Mouse (Mus musculus): ENCODE data around the gene Acsbg1.
"Not testable (repeated sequence)": the region's sequence is repeated elsewhere in the genome, so short reads cannot be mapped to it uniquely, and the experiment has no call there.

The Acsbg1 gene

DNA sequence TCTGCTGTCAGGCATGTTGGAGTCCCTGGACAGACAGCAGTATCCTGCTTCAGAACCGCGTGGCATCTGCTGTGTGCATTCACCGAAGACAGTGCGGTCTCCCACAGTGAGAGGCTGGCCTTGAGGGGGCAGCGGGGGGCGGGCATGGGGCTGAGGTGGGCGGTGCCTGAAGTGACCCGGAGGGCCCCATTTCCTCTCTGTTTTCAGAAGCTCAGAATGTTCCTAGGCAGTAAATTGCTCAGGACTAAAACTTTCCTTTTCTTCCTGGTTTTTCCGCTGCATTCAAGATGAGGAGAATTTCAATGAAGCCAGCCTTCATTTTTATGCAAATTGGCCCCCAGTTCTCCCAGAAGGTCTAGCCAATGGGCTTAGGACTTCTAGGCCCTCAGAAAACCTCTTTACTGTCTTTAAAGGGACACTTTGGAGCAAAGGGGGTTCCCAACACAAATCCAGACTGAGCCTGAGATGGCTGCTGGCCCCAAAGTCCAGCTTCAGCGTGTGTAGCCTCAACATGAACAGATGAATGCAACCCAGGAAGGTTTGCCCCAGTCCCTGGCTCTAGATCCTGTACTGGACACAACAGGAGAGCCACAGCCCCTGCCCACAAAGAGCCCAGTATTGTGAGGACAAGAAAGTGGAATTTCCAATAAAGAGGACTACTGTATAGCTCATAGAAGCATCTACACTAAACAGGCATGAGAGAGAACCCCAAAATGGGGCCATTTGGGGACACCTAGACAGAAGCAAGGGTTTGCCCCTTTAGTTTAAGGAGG, at the start of gene Acsbg1:
Acsbg1 (minus strand) TSS at position 266 of the 773 bp plus-strand sequence.
- no peak for DNase-seq

DNA sequence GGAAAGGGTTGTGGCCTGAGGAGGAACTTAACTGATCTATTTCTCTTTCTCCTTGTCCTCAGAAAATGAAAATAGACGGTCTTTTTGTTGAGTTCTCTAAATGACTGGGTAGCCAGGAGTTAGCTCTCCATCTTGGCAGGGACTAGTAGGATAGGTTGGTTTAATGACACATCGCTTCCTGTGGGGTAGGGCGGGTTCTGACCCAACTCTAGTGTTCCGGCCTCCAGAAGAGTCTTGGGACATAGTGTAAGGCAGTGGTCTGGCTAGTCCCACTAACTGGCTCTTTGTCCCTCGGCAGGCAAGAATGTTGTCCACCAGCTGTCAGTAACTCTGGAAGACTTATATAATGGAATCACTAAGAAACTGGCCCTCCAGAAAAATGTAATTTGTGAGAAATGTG, 46.4 kb upstream of the Acsbg1 start:
- no peak for DNase-seq

DNA sequence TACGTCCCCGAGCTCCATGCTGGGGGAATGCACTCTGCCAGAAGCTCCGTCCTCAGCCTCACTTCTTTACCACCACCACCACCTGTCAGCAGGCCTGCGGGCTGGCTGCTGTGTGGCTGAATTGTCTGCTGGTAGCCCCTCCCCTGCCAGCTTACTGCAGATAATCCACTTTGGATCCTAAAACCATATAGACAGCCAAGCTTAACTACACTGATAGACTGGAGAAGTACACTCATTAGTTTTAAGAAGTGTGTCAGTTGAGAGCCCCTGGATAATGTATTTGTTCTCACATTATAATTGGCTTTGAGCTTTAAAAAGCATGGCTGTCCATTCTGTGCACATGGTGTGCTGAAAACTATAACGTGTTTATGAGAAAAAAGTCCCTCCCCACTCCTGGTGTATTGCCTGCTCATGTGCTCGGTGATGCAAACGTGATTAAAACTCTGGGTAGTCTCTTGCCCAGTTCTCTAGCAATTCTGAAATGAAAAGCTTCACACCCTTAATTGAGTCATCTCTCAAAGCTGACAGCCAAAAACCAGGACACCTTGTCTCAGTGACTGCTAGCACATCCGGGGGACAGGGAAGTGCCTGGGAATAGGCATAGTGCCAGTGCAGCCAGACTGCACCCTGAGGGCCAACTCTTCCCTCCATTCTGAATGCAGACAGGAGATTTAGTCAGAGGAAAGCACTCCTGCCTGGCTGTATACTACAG, 45.8 kb upstream of the Acsbg1 start:
- no peak for DNase-seq

DNA sequence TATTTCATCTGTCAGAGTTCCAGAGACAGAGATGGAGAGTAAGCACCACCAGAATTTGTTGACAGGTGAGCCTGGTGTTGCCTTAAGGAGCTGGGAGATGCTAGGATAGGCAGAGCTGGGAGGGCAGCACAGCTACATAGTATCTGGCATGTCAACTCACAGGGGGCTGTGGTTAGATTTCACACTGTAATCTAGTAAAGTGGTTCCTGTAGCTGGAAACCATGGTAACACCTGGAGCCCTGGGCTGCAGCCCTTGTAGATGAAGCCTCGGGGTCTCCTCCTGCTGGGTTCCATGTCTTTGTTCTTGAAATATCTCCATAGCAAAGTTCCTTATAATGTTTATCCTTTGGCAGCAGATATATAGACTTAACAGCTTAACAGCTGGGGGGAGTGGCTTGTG, 43.9 kb upstream of the Acsbg1 start:
- DNase-seq: no peak

DNA sequence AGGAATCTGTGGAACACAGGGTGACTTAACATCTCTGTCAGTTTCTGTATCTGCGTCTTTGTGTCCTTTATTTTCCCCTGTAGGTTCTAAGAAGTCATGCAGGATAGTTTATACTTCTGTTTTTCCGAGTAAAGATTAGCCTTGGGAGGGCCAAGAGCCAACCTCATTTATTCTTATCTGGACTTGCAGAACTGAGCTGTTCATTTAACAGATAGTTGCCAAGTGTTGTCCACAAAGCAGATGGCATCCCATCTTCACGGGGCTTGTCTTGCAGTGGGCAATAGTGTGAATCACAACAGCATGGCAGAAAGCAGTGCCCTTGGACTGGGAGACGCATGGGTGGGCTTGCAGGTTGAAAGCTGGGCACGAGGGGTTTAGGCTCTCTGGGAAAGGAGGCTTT, 42.7 kb upstream of the Acsbg1 start:
- DNase-seq: no peak

DNA sequence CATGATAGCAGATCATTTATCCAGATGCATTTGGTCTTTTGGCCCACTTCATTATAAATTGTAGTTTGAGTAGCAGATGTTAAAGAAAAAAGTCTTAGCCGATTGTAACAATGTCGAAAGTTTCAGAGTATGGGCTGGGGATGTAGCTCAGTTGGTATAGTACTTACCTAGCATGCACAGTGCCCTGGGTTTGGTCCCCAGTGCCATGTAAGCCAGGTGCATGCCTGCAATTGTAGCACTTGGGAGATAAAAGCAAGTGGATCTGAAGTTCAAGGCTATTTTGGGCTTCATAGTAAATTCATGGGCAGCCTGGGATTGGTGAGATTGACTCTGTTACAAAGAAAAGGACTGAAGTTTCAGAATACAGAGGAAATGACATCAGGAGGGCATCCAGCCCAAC, 40.9 kb upstream of the Acsbg1 start:
- DNase-seq: no peak

DNA sequence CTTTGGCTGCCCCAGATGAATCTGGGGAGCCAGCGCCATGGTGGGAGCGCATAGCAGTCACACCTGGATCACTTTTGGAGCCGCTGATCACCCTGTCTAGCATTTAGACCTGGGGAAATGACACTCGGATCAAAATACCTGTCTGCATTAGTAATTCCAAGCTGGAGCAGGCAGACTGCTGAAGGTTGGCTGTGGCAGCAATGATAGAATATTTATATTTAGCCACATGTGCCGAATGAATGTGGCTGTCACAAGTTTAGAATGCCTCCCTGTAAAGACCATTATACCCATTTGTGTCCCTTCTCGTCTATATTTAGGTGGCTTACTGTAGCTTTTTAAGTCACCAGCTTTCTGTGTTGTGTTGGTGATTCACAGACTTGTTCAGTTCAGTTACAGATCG, 39.1 kb upstream of the Acsbg1 start:
- no peak for DNase-seq

DNA sequence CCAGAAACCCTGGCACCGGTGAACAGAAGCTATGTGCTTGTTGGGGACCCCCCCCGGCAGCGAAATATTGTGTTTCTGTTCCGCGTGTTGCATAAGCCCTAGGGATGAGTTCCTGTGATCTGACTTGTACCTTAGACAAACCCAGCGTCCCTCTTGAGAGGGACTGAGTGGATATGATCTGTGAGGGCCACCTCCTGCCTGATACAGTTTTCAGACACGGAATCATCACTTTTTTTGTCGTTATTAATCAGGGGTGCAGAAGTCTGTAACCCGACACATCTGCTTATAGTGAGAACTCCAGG, 38.5 kb upstream of the Acsbg1 start:
- no peak for DNase-seq

DNA sequence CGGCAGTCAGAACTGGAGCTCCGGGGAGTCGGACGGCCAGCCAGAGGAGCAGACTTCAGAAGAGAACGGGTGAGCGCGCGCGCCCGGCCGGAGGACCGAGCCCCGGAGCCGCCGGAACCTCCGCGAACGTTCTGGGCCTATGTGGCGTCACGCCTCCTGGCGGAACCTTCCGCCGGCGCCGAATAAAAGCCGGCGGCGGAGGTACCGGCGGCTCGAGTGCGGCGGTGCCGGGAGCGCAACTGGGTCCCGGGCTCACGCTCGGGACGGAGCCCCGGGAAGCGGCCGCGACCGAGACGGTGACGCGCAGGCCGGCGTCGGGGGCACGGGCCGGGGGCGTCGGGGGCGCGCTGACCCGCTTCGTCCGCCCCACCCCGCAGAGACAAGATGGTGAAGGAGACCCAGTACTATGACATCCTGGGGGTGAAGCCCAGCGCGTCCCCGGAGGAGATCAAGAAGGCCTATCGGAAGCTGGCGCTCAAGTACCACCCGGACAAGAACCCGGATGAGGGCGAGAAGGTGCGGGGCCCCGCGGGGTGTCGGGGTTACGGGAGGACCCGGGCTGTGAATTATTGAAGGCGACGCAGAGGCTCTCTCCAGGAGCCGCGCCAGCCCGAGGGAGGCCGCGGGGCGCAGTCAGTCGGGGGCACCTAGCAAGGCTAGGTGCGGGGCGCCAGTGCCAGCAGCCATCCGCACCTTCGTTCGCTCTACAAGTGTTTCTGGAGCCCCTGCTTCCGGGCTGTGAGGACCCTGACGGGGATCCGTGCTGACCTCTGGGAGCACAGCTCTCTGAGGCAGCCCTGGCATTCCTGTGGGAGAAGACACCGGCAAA, 37.9 kb upstream of the Acsbg1 start:
- DNase-seq: peak; percentile 34 to 46

DNA sequence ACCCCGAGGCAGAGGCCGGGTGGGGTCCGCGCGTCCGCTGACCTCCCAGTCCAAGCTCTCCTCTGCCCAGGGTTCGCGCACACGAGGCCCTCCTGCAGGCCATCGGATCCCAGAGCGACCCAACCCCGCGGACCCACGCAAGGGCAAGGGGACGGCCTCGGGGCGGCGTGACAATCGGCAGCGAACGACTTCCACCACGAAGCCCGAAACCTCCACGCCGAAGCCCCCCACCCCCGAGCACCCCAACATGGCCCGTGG, 37.3 kb upstream of the Acsbg1 start:
- DNase-seq: no peak

DNA sequence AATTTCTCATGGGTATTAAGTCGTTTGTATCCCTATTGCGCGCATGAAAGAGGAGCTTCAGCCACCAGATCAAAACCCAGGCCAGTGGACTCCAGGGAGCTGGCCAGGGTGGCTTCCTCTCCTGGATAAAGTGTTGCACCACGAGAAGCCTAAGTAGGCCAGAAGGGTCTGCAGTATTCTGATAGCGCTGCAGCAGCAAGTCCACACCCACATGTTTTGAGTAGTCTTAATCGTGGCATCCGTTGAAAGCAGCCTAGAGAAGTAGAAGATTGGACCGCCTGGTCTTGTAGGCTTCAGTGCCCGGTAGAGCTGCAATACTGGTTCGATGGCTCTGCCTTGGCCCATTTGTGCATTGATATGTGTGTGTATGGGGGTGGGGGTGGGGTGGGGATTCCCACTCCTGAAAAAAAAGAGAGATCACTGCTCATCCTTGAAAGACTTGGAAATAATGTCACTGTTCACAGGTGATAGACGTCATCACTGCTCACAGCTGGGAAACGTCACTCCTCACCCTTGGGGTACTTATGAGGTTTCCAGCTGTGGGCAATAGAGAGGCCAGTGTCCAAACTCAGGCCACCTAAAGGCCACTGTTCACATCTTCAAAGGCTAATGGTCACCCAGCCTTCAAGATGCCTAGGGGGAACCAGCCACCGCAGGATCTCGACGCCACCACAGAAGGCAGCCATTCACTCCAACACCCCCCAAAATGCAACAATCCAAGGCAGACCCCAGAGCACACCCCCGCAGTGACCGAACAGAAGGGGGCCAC, 36.8 kb upstream of the Acsbg1 start, which contains the start of gene Dnaja4:
Dnaja4 (plus strand) TSS at position 556 of the 769 bp plus-strand sequence.
- DNase-seq: no peak

DNA sequence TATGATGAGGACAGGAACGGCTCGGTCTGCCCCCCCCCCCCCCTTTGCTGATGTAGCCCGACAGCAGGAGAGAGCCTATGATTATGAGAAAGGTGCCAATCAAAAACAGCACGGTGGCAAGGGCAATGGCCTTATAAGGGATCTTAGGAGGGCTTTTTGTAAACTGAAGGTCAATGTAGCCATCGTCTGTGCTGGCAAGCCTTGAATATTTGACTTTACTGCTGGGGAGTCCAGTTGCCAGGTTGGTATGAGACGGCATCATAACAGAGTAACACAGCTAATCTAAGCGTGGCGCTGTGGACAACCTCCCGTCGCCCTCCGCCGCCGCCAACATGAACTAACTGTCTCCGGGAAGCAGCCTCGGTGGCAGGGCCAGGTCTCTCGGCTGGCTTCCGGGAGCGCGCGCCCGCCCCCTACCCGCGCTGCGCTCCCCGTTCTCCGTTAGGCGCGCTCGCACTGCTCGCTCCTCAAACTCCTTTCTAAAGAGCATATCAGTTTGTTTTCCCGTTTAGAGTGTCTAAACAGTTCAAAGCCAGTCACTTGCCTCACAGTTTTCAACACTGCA, 29.7 kb upstream of the Acsbg1 start:
- DNase-seq: peak; percentile 44 to 47

DNA sequence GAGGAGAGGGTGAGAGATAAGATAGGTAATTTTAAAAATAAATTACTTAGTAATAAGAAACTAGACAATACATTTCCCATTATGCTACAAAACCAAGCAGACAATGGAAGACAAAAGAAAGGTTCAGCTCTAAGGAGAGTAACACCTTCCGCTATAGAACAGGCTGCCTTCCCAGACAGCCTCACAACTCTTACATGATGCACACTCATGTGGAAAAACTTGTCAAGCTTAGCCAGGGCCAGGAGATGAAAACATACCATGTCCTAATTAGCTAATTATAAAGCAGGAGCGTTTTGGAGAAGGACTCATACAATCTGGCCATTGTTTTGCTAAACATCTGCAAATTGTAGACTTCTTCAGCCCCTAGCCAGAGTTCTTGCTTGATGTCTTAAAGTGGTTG, 29.0 kb upstream of the Acsbg1 start:
- DNase-seq: not testable (repeated sequence)

DNA sequence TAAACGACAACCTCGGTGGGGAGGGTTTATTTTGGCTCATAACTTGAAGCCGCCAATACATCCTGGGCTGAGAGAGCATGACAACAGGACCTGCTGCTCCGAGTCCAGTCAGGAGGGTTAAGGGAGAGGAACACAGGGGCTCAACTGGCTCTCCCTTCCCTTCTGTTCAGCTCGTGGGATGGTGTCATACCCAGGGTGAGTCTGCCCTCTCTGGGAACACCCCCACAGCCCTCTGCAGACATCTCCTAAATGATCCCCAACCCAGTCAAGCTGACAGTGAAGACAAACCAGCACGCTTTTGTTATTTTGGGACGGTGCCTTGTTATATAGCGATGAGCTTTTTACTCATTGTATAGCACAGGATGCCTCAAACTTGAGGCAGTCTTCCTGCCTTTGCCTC, 27.8 kb upstream of the Acsbg1 start:
- no peak for DNase-seq

DNA sequence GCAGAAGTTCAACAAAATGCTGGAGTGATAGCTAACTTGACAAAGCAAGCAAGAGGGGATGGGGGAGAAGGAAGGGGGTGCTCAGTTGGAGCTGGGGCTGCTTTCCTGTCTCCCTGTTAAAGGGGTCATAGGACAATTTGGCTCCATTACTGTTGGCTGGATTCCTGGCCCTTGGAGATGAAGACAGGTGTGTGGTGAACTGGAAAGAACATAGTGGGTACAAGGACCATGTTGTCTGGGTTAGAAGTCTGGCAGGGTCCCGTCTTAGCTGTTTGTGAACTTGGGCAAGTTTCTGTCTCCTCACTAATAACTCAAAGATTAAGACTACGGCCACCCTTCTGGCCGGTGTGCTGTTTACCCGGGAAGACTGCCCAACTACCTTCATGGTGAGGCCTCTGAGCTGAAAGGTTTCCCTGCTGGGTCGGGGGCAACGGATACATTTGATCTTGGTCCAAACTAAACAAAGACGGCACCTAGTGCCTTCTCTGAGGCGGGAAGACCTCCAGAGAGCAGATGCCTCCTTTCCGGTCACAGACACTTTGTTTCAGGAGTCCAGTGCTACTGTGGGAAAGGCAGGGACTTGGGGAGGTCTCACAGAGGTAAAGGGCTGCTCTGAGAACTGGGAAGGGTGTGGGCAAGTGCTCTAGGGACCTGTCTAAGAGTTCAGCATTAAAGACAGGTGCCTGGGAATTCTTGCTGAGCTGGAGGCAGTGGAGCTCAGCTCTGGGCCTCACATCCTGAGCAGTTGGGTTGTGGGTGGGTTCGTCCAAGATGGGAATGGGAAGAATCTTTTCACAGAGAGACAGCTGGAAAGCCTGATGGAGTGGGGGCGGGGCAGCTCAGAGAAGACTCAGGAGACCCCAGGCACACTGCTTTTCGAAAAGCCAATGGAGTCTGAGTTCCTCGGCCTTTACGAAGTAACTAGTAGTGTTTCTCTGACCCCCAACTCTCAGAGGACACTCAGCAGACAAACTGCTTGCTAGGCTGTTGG, 25.9 kb upstream of the Acsbg1 start:
- no peak for DNase-seq

DNA sequence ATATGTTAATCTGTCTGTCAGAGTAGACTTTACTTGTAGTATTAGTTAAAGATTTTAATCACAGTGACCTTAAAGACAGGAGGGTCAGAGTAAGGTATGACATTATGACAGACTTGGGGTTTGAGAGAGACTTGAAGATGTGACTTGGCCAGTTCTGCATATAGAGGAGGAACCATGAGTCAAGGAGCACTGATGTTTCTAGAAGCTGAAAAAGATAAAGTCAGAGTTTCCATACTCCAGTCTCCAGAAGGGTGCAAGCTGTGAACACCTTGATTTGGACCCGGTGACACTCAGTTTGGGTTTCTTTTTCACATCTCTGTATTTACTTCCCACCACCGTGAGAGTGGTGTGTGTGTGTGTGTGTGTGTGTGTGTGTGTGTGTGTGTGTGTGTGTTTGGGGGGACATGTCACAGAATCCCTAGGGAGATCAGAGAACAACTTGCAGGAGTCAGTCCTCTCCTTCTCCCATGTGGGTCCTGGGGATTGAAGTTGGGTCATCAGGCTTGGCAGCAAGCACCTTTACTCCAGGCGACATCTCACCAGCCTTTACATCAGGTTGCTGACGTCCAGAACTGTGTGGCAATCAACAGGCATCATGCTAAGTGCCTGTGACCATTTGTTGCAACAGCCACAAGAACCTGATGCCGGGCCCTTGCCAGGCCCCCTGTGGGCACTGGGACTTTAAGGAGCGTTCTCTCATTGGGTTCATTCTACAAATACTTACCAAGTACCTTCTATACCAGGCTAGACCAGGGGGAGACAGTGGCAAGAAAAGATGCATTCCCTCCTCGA, 22.3 kb upstream of the Acsbg1 start:
- DNase-seq: no peak

DNA sequence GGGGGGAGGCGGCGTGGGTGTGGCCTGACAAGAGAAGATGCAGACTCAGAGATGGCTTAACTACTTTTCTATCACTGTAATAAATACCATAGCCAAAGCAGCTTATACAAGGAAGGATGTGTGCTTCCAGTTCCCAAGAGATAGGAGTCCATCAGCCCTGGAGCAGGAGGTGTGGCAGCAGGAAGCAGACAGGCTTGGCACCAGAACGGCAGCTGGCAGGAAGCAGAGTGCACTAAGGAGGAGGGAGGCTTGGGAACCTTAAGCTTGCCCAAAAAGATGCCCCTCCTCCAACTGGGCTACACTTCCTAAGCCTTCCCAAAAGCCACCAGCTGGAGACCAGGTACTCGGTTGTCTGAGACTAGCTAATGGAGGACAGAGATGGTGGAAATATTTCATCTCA, 21.2 kb upstream of the Acsbg1 start:
- DNase-seq: no peak

DNA sequence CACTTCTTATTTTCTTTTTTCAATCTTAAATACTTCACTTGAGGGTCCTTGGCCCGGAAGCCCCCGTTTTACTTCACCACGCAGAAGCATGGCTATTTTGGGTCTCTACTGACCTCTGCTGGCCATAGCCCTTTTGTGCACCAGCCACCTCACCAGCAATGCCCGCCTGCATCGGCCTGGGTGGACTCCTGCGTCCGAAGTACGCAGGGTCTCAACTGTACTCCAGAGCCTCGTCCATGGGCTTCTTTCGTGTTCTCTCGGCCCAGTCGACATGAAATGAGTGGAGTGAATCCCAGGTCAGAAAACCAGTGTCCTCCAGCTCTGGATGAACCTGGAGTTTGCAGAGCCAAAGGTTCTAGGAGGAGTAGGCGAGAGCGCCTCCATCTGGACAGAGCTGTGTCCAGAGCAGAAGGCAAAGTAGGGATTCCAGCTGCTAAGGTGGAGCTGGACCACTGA, 14.9 kb upstream of the Acsbg1 start:
- peak; percentile 51 to 61 for DNase-seq

DNA sequence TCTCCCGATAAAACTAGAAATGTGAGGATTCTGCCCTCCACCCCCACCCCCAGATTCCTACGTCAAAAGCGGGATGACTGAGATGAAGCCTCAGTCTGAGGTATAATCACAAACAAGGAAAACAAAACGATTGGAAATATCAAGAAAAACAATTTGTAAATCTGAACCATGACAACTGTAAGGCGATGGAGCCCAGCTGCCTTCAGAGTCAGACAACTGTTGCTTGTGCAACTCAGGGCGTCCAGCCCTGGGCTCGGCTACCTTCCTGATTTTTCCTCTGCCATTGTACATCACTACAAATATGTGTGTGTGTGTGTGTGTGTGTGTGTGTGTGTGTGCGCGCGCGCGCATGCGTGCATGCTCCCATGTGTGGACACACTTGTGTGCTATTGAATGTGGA, 12.2 kb upstream of the Acsbg1 start:
- no peak for DNase-seq

DNA sequence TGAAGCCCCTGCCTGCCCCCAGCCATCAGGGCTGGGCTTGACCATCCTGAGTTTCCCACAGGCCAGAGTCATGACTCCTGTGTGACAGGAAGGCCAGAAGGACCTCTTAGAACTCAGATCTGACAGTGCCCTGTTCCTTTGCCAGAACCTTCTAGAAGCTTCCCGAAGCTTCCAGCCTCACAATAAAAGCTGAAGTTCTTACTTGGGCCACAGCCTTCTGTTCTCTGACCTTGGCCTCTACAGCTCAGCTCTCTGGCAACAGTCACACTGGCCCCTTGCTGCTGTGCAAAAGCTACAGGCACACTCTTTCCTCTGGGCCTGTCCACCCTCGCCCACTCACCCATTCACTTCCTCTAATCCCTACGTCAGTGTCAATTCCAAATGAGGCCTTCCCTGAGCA, 10.3 kb upstream of the Acsbg1 start:
- DNase-seq: no peak

DNA sequence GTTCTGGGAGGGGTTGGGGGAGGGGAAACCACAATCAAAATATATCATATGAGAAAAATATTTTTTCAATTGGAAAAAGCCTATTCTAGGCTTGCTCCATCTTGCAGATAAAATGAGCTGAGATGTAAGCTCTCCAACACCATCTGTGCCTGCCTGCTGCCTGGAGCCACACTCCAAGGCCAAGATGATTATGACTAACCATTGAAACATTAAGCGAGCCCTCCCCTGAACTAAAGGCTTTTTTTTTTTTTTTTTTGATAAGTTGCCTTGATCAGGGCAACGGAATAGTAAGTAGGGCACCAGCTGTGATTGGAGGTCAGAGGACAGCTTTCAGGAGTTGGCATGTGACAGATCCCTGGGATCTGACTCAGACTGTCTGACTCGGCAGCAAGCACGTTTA, 6.8 kb upstream of the Acsbg1 start:
- no peak for DNase-seq
